Comparison of ENCODE assay signal across 32 mouse cellular contexts in genomic region chr6:29378678-29379077, GRCm38 (mm10). TPM values are rescaled to one million over a fixed set of nuclear protein-coding genes. Genes with fewer than 3 reads are reported as not detected.
"Had no signal": no experiment of that assay in that cellular context is flagged by ENCODE, and none has a peak within 500 bp of the region (broad histone marks: within the 10 kb centered on the region; RNA-seq: fewer than 3 reads in every experiment).

No protein-coding gene starts in this region.

- H3K4me3 ChIP-seq: embryonic facial prominence, embryonic 10.5 days; embryonic facial prominence, embryonic 12.5 days; embryonic facial prominence, embryonic 13.5 days; embryonic facial prominence, embryonic 15.5 days; erythroblast, embryonic 14.5 days; forebrain, embryonic 10.5 days; forebrain, embryonic 12.5 days; forebrain, embryonic 13.5 days; forebrain, embryonic 15.5 days; gastrocnemius, adult 2 months; heart, adult 2 months had no signal

- H3K27ac ChIP-seq: embryonic facial prominence, embryonic 10.5 days; embryonic facial prominence, embryonic 12.5 days; embryonic facial prominence, embryonic 13.5 days; embryonic facial prominence, embryonic 15.5 days; forebrain, embryonic 10.5 days; forebrain, embryonic 12.5 days; forebrain, embryonic 13.5 days; forebrain, embryonic 15.5 days; gastrocnemius, adult 2 months; heart, adult 2 months had no signal

- H3K27me3 ChIP-seq: embryonic facial prominence, embryonic 12.5 days; embryonic facial prominence, embryonic 13.5 days; embryonic facial prominence, embryonic 15.5 days; forebrain, embryonic 12.5 days; forebrain, embryonic 13.5 days; forebrain, embryonic 15.5 days had no signal

- H3K4me1 ChIP-seq: embryonic facial prominence, embryonic 10.5 days; embryonic facial prominence, embryonic 12.5 days; embryonic facial prominence, embryonic 13.5 days; embryonic facial prominence, embryonic 15.5 days; forebrain, embryonic 12.5 days; forebrain, embryonic 13.5 days; forebrain, embryonic 15.5 days had no signal

- ATAC-seq: forebrain, embryonic 13.5 days; forebrain, embryonic 14.5 days; forebrain, embryonic 15.5 days; forebrain, embryonic 16.5 days; forebrain, postnatal 0 days had no signal

- H3K4me2 ChIP-seq: embryonic facial prominence, embryonic 12.5 days; embryonic facial prominence, embryonic 13.5 days; embryonic facial prominence, embryonic 15.5 days; forebrain, embryonic 12.5 days; forebrain, embryonic 13.5 days; forebrain, embryonic 15.5 days had no signal

- H3K9ac ChIP-seq: embryonic facial prominence, embryonic 12.5 days; embryonic facial prominence, embryonic 13.5 days; embryonic facial prominence, embryonic 15.5 days; forebrain, embryonic 12.5 days; forebrain, embryonic 13.5 days; forebrain, embryonic 15.5 days; forebrain, postnatal 0 days had no signal

- H3K9me3 ChIP-seq: embryonic facial prominence, embryonic 10.5 days; embryonic facial prominence, embryonic 12.5 days; embryonic facial prominence, embryonic 13.5 days; embryonic facial prominence, embryonic 15.5 days; forebrain, embryonic 10.5 days; forebrain, embryonic 12.5 days; forebrain, embryonic 13.5 days; forebrain, embryonic 15.5 days had no signal

- DNase-seq: cerebellum, adult 2 months; cerebellum, adult 8-10 months; cerebellum, adult 9-11 months; cerebellum, postnatal 10 days; cerebellum, postnatal 14 days; cerebellum, postnatal 25 days; cerebellum, postnatal 36 days; embryo, embryonic 11 days; forebrain, postnatal 0 days; gastrocnemius, adult 2 months; gastrocnemius, postnatal 10 days; gastrocnemius, postnatal 14 days; gastrocnemius, postnatal 25 days; gastrocnemius, postnatal 36 days; heart, adult 11 months; heart, adult 18-20 months; heart, adult 2 months had no signal

RNA-seq across cellular contexts. Expression of gene Opn1sw, which starts 9.6 kb away (rescaled TPM):
- polyA plus RNA-seq: cerebellum, adult 2 months; erythroblast, embryonic 14.5 days; heart, adult 2 months had no signal

RNA-seq across cellular contexts. Expression of gene Ccdc136, which starts 17.4 kb away (rescaled TPM):
- polyA plus RNA-seq: erythroblast, embryonic 14.5 days had no signal

RNA-seq across cellular contexts. Expression of gene Flnc, which starts 54.4 kb away (rescaled TPM):
- polyA plus RNA-seq: erythroblast, embryonic 14.5 days had no signal

RNA-seq across cellular contexts. Expression of gene Fam71f1, which starts 59.7 kb away (rescaled TPM):
- polyA plus RNA-seq: cerebellum, adult 2 months; cortical plate, adult 2 months; embryonic facial prominence, embryonic 10.5 days; embryonic facial prominence, embryonic 11.5 days; embryonic facial prominence, embryonic 13.5 days; embryonic facial prominence, embryonic 15.5 days; erythroblast, embryonic 14.5 days; forebrain, embryonic 10.5 days; forebrain, embryonic 11.5 days; forebrain, embryonic 12.5 days; forebrain, embryonic 13.5 days; forebrain, embryonic 14.5 days; forebrain, embryonic 15.5 days; forebrain, embryonic 16.5 days; forebrain, postnatal 0 days; frontal cortex, adult 2 months had no signal
